Comparison of ENCODE assay signal across 10 mouse cellular contexts in the genomic region with DNA sequence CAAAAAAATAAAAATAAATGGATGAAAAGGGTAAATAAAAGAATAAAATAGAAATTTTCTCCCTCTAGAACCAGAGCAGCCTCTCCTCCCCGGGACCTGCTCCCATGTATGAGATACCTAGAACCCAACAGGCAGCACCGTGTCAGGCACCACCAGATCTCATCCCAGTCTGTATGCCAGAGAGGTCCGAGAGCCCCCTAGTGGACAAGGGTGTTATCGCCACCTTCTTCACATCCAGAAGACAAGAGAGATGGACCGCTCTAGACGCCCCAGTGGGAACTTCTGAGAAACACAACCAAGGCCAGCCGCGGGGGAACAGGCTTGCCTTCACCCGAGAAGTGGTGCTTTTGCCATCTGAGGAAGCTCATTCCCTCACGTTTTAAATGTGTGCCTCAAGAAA. TPM values are rescaled to one million over a fixed set of nuclear protein-coding genes. Genes with fewer than 3 reads are reported as not detected.
DNase-seq lines count a peak whose midpoint lies in the region; ATAC-seq lines count a peak whose summit lies in the region.
"Had no signal": no experiment of that assay in that cellular context is flagged by ENCODE, and none has a peak within 500 bp of the region (broad histone marks: within the 10 kb centered on the region; RNA-seq: fewer than 3 reads in every experiment).

No protein-coding gene starts in this region.

- H3K27ac ChIP-seq in hindbrain, embryonic 14.5 days, result no peak overlapping the region
- no peak overlapping the region for H3K27ac ChIP-seq in hindbrain, embryonic 16.5 days (ENCODE audit: low read depth, low read length)
- H3K27ac ChIP-seq: embryonic facial prominence, embryonic 12.5 days; neural tube, embryonic 13.5 days had no signal

- no peak overlapping the region for H3K9ac ChIP-seq in hindbrain, embryonic 14.5 days
- no peak overlapping the region for H3K9ac ChIP-seq in hindbrain, embryonic 16.5 days (ENCODE audit: low read depth, low read length)
- H3K9ac ChIP-seq: embryonic facial prominence, embryonic 12.5 days; neural tube, embryonic 13.5 days had no signal

- DNase-seq in hindbrain, embryonic 14.5 days (ENCODE audit: low spot score), result peak; percentile 54
- DNase-seq in adrenal gland, adult 18-20 months (ENCODE audit: low spot score in 2 of 2), result peak; percentile 64 to 65
- DNase-seq in embryo, embryonic 10 days (ENCODE audit: low spot score), result peak; percentile 78
- DNase-seq in left cerebral cortex, adult 11 months (ENCODE audit: low spot score), result peak; percentile 31
- DNase-seq in spleen, postnatal 36 days (ENCODE audit: low spot score in 2 of 2), result peak; percentile 42 to 61

- H3K36me3 ChIP-seq in hindbrain, embryonic 14.5 days (replicated peaks; ENCODE audit: control insufficient read depth, insufficient read depth), result no peaks in the 10 kb centered on the region
- no peaks in the 10 kb centered on the region for H3K36me3 ChIP-seq in hindbrain, embryonic 16.5 days (ENCODE audit: control insufficient read depth, insufficient read depth, low read length)
- H3K36me3 ChIP-seq: embryonic facial prominence, embryonic 12.5 days; neural tube, embryonic 13.5 days had no signal

- H3K4me2 ChIP-seq in hindbrain, embryonic 14.5 days (replicated peaks), result no peak overlapping the region
- H3K4me2 ChIP-seq in hindbrain, embryonic 16.5 days (ENCODE audit: low read length), result no peak overlapping the region
- H3K4me2 ChIP-seq: embryonic facial prominence, embryonic 12.5 days; neural tube, embryonic 13.5 days had no signal

- H3K4me3 ChIP-seq in hindbrain, embryonic 14.5 days (replicated peaks; ENCODE audit: low read length), result no peak overlapping the region
- H3K4me3 ChIP-seq in hindbrain, embryonic 16.5 days (ENCODE audit: low read length), result no peak overlapping the region
- H3K4me3 ChIP-seq: embryonic facial prominence, embryonic 12.5 days; neural tube, embryonic 13.5 days had no signal

- no peaks in the 10 kb centered on the region for H3K27me3 ChIP-seq in hindbrain, embryonic 14.5 days (ENCODE audit: control insufficient read depth, insufficient read depth, low read length)
- no peaks in the 10 kb centered on the region for H3K27me3 ChIP-seq in hindbrain, embryonic 16.5 days (replicated peaks; ENCODE audit: control insufficient read depth, insufficient read depth, low read length)
- H3K27me3 ChIP-seq: embryonic facial prominence, embryonic 12.5 days; neural tube, embryonic 13.5 days had no signal

- peaks cover 5% of the 10 kb centered on the region; the same call in 1 of the 2 replicates for H3K9me3 ChIP-seq in hindbrain, embryonic 14.5 days (ENCODE audit: control insufficient read depth, low read length)
- H3K9me3 ChIP-seq in hindbrain, embryonic 16.5 days (ENCODE audit: control insufficient read depth, low read length), result no peaks in the 10 kb centered on the region
- H3K9me3 ChIP-seq: embryonic facial prominence, embryonic 12.5 days had no signal

- 19% methylated on average over 10 of the region's 10 CpGs for WGBS in hindbrain, embryonic 14.5 days
- 18% methylated on average over 10 of the region's 10 CpGs for WGBS in hindbrain, embryonic 16.5 days

- no peaks in the 10 kb centered on the region for H3K4me1 ChIP-seq in hindbrain, embryonic 14.5 days (replicated peaks; ENCODE audit: control insufficient read depth, insufficient read depth, low read length)
- no peaks in the 10 kb centered on the region for H3K4me1 ChIP-seq in hindbrain, embryonic 16.5 days (ENCODE audit: control insufficient read depth, insufficient read depth, low read depth, low read length)
- H3K4me1 ChIP-seq: neural tube, embryonic 13.5 days had no signal

- ATAC-seq in hindbrain, embryonic 14.5 days (ENCODE audit: low FRiP score), result no peak
- ATAC-seq in hindbrain, embryonic 16.5 days, result no peak
- peak; percentile 84 for ATAC-seq in granulocyte monocyte progenitor cell, adult 5-6 weeks (replicated peaks; ENCODE audit: poor library complexity, severe bottlenecking)
- ATAC-seq in megakaryocyte, adult 5-6 weeks (ENCODE audit: poor library complexity, severe bottlenecking), result peak; percentile 95

RNA-seq across cellular contexts. Expression of gene Dhrs4, which starts 20.3 kb away (rescaled TPM):
- polyA plus RNA-seq in hindbrain, embryonic 14.5 days (2014; fragmentation: Nextera tagmentation; extraction: Ambion mirVana), result 12.4 and 14.1 TPM in 2 replicates
- polyA plus RNA-seq in hindbrain, embryonic 16.5 days (2015; fragmentation: Nextera tagmentation; extraction: Ambion mirVana), result 28.6 and 29.5 TPM in 2 replicates
- 100 to 1,000 TPM in 1 of 2 experiments, 10 to 100 TPM in 1; 79.4 to 114 TPM for total RNA-seq in adrenal gland, adult 18-20 months (2021)
- total RNA-seq in granulocyte monocyte progenitor cell, adult 5-6 weeks (2014; fragmentation: Nextera tagmentation), result 47.9 and 63.5 TPM in 2 replicates
- total RNA-seq in granulocyte monocyte progenitor cell, adult 5-6 weeks (2017), result 50.5 and 61.6 TPM in 2 replicates
- total RNA-seq in megakaryocyte, adult 5-6 weeks (2015), result 31.2 and 34.4 TPM in 2 replicates
- 43.1 and 47.6 TPM in 2 replicates for total RNA-seq in megakaryocyte, adult 5-6 weeks (2017)

RNA-seq across cellular contexts. Expression of gene Carmil3, which starts 32.2 kb away (rescaled TPM):
- polyA plus RNA-seq in hindbrain, embryonic 14.5 days (2014; fragmentation: Nextera tagmentation; extraction: Ambion mirVana), result 30.0 and 31.1 TPM in 2 replicates
- 22.9 and 26.2 TPM in 2 replicates for polyA plus RNA-seq in hindbrain, embryonic 16.5 days (2015; fragmentation: Nextera tagmentation; extraction: Ambion mirVana)
- 1 to 10 TPM; 4.8 to 5.4 TPM for total RNA-seq in adrenal gland, adult 18-20 months (2021)
- not detected in 2 replicates for total RNA-seq in granulocyte monocyte progenitor cell, adult 5-6 weeks (2014; fragmentation: Nextera tagmentation)
- not detected in 2 replicates for total RNA-seq in granulocyte monocyte progenitor cell, adult 5-6 weeks (2017)
- total RNA-seq in megakaryocyte, adult 5-6 weeks (2015), result 0.16 and 1.5 TPM in 2 replicates
- 0.15 TPM in 1 of 2 replicates, not detected in the other for total RNA-seq in megakaryocyte, adult 5-6 weeks (2017)

RNA-seq across cellular contexts. Expression of gene Cpne6, which starts 52.0 kb away (rescaled TPM):
- polyA plus RNA-seq in hindbrain, embryonic 14.5 days (2014; fragmentation: Nextera tagmentation; extraction: Ambion mirVana), result 3.2 and 4.2 TPM in 2 replicates
- polyA plus RNA-seq in hindbrain, embryonic 16.5 days (2015; fragmentation: Nextera tagmentation; extraction: Ambion mirVana), result 10.2 and 11.7 TPM in 2 replicates
- total RNA-seq in adrenal gland, adult 18-20 months (2021), result under 1 TPM in 1 of 2 experiments, not detected in 1; 0.13 TPM
- not detected in 2 replicates for total RNA-seq in granulocyte monocyte progenitor cell, adult 5-6 weeks (2014; fragmentation: Nextera tagmentation)
- total RNA-seq in granulocyte monocyte progenitor cell, adult 5-6 weeks (2017), result not detected in 2 replicates
- total RNA-seq in megakaryocyte, adult 5-6 weeks (2015), result not detected in 2 replicates
- not detected in 2 replicates for total RNA-seq in megakaryocyte, adult 5-6 weeks (2017)

Comparison
In these comparisons a context has a peak if more than half of its experiments do, and no peak if none do; other contexts are left out.
1. ATAC-seq: peak in granulocyte monocyte progenitor cell, adult 5-6 weeks (single experiment) and megakaryocyte, adult 5-6 weeks (single experiment); none in hindbrain, embryonic 14.5 days (single experiment) and hindbrain, embryonic 16.5 days (single experiment).
2. Peak in every context shown above with its lines, with median percentiles within 50 percentile points of each other: DNase-seq.